Mouse (Mus musculus): ENCODE measurements around the gene Lyar.

DNA sequence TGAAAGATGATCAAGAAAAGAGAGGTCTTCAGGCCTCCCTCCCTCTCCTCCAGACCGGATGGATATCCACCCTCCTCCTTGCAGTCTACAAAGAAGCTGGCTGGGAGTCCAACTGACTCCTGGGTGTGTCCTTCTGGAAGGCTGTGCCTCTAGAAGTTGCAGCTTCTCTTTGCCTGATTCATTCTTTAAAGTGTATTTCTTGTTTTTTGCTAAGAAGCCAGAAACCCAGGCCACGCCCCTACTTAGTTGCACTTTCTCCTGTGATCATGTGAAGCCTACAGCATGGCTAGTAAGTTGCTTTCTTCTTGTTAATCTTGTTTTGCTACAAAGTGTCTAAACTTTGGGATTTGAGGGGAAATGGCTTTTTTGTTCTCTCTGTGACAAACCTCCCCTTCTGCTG lies 33.3 kb upstream of the Lyar start:
- TF ChIP-seq POLR2A (IDR thresholded peaks at IDR 0.05; ENCODE audit: insufficient read length, low read depth) (no peak), USF1 (IDR thresholded peaks at IDR 0.05; ENCODE audit: low read depth) (no peak), E2F4 (IDR thresholded peaks at IDR 0.05; ENCODE audit: insufficient read depth) (no peak)
